Mouse (Mus musculus): ENCODE data around the gene Smim7. TPM values are rescaled to one million over a fixed set of nuclear protein-coding genes. Genes with fewer than 3 reads are reported as not detected.

Gene Smim7
- polyA plus RNA-seq (2015; fragmentation: Nextera tagmentation; extraction: Ambion mirVana) = 106 and 112 TPM in 2 replicates

DNA sequence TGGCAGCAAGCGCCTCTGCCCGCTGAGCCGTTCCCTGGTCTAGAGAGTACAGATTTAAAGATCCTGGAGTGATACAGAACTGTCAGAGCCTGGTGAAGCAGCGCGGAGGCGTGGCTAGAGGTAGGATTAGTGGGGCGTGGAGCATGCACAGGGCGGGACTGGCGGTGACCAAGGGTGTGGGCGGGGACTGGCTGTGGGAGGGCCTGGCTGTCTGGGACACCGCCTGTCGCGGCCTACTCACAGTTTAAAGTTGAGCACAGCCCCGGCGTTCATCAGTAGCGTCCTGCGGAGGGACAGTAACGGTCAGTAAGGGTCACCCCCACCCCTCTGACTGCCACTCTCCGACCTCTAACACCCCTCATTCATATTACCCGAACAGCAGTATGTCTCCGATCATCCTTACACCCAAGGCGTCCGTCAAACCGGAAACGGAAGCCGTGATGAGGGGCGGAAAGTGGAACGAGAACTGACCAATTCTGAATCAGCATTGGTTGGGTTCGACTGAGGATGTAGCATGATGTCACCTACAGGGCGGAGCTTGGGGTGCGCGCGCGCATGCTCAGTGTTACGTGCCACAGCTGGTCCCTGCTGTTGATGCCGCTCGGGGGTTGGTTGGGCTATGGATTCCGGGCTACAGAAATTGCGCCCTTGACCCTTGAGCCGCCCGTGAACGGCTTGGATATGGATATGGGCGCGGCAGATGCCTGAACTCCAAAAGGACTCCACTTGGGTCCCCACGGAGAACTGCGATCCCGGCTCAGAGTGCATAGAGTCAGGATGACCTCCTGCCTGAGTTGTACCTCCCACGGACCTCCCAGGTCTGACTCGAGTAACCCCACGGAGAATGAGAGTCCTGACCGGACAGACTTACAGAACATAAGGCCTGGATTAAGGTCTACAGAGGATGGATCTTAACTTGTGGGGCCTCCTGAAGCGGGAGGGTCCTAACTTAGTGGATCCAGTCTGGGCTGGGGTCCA, at the start of gene Smim7:
Gene Smim7, minus strand, starts transcription at position 456 of the 978 bp plus-strand sequence.
- no peaks in the 10 kb centered on the region for H3K27me3 ChIP-seq (replicated peaks; ENCODE audit: control insufficient read depth, insufficient read depth, low read length)
- under 1% methylated on average over 52 of the region's 52 CpGs for WGBS
- H3K9me3 ChIP-seq (ENCODE audit: control insufficient read depth) = no peaks in the 10 kb centered on the region
- peak; percentile 98 for ATAC-seq
- H3K4me2 ChIP-seq (replicated peaks; ENCODE audit: low read depth) = peak within 1 kb of the TSS; percentile 95
- H3K9ac ChIP-seq (ENCODE audit: low read depth, low read length) = peak within 1 kb of the TSS; percentile 52
- TF ChIP-seq CTCF (IDR thresholded peaks at IDR 0.05; ENCODE audit: low read depth) = no peak
- H3K4me1 ChIP-seq (replicated peaks; ENCODE audit: control insufficient read depth, insufficient read depth, low read length) = 0 out of 2 replicates have a peak, but pooled peaks cover 4% of the 10 kb centered on the region
- H3K36me3 ChIP-seq (ENCODE audit: control insufficient read depth, insufficient read depth) = peaks cover 32% of the 10 kb centered on the region
- peak within 1 kb of the TSS; percentile 71 for H3K4me3 ChIP-seq (ENCODE audit: low read depth, low read length)
- peak within 1 kb of the TSS; percentile 90 for H3K27ac ChIP-seq (ENCODE audit: low read depth, low read length)

DNA sequence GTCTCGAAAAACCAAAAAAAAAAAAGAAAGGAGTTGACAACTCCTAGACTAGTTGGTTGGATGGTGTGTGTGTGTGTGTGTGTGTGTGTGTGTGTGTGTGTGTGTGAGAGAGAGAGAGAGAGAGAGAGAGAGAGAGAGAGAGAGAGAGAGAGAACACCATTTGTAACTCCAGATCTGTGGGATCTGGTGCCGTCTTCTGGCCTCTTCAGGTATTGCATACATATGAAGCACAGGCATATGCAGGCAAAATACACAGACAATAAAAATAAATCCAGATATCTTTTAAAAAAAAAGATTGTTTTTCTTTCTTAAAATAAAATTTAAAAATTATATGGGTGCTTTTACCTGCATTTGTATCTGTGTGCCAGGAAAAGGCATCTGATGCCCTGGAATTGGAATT, 19.3 kb upstream of the Smim7 start:
- 55% methylated on average over 2 of the region's 2 CpGs for WGBS
- ATAC-seq = no peak
- peak; percentile 70 for TF ChIP-seq CTCF (IDR thresholded peaks at IDR 0.05; ENCODE audit: low read depth)
- H3K9ac ChIP-seq (ENCODE audit: low read depth, low read length) = no peak overlapping the region
- H3K27me3 ChIP-seq (replicated peaks; ENCODE audit: control insufficient read depth, insufficient read depth, low read length) = no peaks in the 10 kb centered on the region
- H3K9me3 ChIP-seq (ENCODE audit: control insufficient read depth) = no peaks in the 10 kb centered on the region
- H3K4me2 ChIP-seq (replicated peaks; ENCODE audit: low read depth) = no peak overlapping the region
- no peak overlapping the region for H3K27ac ChIP-seq (ENCODE audit: low read depth, low read length)
- H3K4me3 ChIP-seq (ENCODE audit: low read depth, low read length) = no peak overlapping the region
- no peaks in the 10 kb centered on the region for H3K36me3 ChIP-seq (ENCODE audit: control insufficient read depth, insufficient read depth)
- no peaks in the 10 kb centered on the region for H3K4me1 ChIP-seq (replicated peaks; ENCODE audit: control insufficient read depth, insufficient read depth, low read length)

DNA sequence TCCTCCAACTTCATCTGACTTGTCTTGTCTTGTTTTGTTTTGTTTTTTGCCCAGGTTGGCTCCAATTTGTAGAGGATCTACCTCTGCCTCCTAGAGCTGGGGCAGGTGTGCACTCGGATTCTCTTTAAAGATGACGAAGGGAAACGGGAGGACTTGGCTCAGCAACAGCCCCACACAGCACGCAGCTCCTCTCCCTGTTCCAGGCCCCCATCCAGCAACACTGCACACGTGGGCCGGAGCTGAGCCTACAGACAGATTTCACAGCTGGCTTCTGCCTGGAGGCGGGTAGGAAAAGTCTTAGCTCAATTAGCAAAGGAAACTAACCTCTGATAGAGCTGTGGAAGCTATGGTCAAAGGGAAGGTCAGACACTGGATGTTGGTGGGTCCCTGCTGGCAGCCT, 18.4 kb upstream of the Smim7 start:
- H3K4me2 ChIP-seq (replicated peaks; ENCODE audit: low read depth) = no peak overlapping the region
- 76% methylated on average over 7 of the region's 7 CpGs for WGBS
- no peak for TF ChIP-seq CTCF (IDR thresholded peaks at IDR 0.05; ENCODE audit: low read depth)

DNA sequence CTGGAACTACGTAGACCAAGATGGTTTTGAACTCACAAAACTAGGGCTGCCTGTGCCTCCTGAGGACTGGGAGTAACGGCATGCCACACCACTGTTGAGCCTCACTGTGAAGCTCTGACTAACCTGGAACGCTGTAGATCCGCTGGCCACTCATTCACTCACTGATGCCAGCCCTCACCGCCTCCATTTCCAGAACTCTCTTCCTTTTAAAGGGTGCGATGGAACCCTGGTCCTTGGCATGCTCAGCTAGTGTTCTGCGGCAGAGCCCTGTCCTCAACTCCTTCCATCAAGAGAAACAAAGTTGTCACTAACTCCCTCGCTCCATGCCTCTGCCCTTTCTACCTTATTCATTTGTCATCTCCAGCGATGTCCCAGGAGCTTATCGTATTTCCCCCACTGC, 18.0 kb upstream of the Smim7 start:
- Histone ChIP-seq H3K27ac (ENCODE audit: low read depth, low read length) (no peak overlapping the region), H3K4me1 (replicated peaks; ENCODE audit: control insufficient read depth, insufficient read depth, low read length) (no peaks in the 10 kb centered on the region), H3K4me3 (ENCODE audit: low read depth, low read length) (no peak overlapping the region), H3K36me3 (ENCODE audit: control insufficient read depth, insufficient read depth) (no peaks in the 10 kb centered on the region), H3K4me2 (replicated peaks; ENCODE audit: low read depth) (no peak overlapping the region), H3K9me3 (ENCODE audit: control insufficient read depth) (no peaks in the 10 kb centered on the region), H3K27me3 (replicated peaks; ENCODE audit: control insufficient read depth, insufficient read depth, low read length) (no peaks in the 10 kb centered on the region), H3K9ac (ENCODE audit: low read depth, low read length) (no peak overlapping the region)
- TF ChIP-seq CTCF (IDR thresholded peaks at IDR 0.05; ENCODE audit: low read depth) = no peak
- no peak for ATAC-seq
- 88% methylated on average over 10 of the region's 10 CpGs for WGBS

More for the DNA sequence above, 18.4 kb upstream of the Smim7 start:
- no peak overlapping the region for H3K9ac ChIP-seq (ENCODE audit: low read depth, low read length)
- H3K9me3 ChIP-seq (ENCODE audit: control insufficient read depth) = no peaks in the 10 kb centered on the region
- no peaks in the 10 kb centered on the region for H3K4me1 ChIP-seq (replicated peaks; ENCODE audit: control insufficient read depth, insufficient read depth, low read length)
- H3K27ac ChIP-seq (ENCODE audit: low read depth, low read length) = no peak overlapping the region
- ATAC-seq = no peak
- no peaks in the 10 kb centered on the region for H3K36me3 ChIP-seq (ENCODE audit: control insufficient read depth, insufficient read depth)
- no peaks in the 10 kb centered on the region for H3K27me3 ChIP-seq (replicated peaks; ENCODE audit: control insufficient read depth, insufficient read depth, low read length)
- H3K4me3 ChIP-seq (ENCODE audit: low read depth, low read length) = no peak overlapping the region

DNA sequence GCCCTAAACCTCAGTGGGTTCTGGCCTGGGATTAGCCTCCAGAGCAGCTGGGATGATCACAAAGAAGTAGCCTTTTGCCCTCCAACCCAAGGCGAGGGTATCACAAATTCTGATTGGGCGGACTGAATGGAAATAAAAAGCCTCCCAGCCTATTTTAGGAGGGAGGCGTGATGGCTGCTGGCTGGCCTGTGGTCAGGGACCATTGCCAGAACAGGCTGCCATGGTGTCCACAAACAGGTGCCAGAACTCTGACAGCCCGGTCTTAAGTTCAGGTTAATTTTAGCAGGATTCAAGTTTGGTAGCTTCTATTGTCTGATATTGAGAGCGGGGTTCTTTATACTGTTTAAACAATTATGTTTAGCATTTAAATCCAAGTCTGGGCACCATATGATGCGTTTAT, 16.9 kb upstream of the Smim7 start:
- no peak overlapping the region for H3K4me3 ChIP-seq (ENCODE audit: low read depth, low read length)
- no peaks in the 10 kb centered on the region for H3K27me3 ChIP-seq (replicated peaks; ENCODE audit: control insufficient read depth, insufficient read depth, low read length)
- H3K27ac ChIP-seq (ENCODE audit: low read depth, low read length) = no peak overlapping the region
- no peaks in the 10 kb centered on the region for H3K9me3 ChIP-seq (ENCODE audit: control insufficient read depth)
- no peak for TF ChIP-seq CTCF (IDR thresholded peaks at IDR 0.05; ENCODE audit: low read depth)
- no peaks in the 10 kb centered on the region for H3K36me3 ChIP-seq (ENCODE audit: control insufficient read depth, insufficient read depth)
- 75% methylated on average over 6 of the region's 6 CpGs for WGBS
- ATAC-seq = no peak
- no peak overlapping the region for H3K4me2 ChIP-seq (replicated peaks; ENCODE audit: low read depth)
- H3K9ac ChIP-seq (ENCODE audit: low read depth, low read length) = no peak overlapping the region
- no peaks in the 10 kb centered on the region for H3K4me1 ChIP-seq (replicated peaks; ENCODE audit: control insufficient read depth, insufficient read depth, low read length)

DNA sequence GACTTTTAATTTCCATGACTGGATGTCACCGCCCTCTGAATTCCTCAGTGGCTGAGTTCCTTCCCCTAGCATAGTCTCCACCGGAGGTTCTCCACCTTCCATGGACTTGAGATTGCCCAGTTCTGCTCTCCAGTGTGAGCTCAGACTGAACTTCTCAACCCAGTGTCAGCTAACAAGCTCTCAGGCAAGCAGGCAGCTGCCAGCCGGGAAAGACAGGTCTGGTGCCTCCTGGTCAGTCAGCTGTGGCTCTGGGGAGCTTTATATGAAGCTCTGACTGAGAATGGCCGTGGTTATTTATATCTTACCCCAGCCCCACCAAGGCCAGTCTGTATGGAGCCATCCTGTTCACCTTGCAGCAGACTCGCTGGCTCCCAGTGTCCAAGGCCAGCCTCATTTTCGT, 13.5 kb upstream of the Smim7 start:
- 68% methylated on average over 6 of the region's 6 CpGs for WGBS

More for the DNA sequence above, 13.5 kb upstream of the Smim7 start:
- no peak for ATAC-seq
- no peaks in the 10 kb centered on the region for H3K9me3 ChIP-seq (ENCODE audit: control insufficient read depth)
- H3K4me3 ChIP-seq (ENCODE audit: low read depth, low read length) = no peak overlapping the region
- TF ChIP-seq CTCF (IDR thresholded peaks at IDR 0.05; ENCODE audit: low read depth) = no peak
- no peak overlapping the region for H3K9ac ChIP-seq (ENCODE audit: low read depth, low read length)
- no peaks in the 10 kb centered on the region for H3K27me3 ChIP-seq (replicated peaks; ENCODE audit: control insufficient read depth, insufficient read depth, low read length)
- no peaks in the 10 kb centered on the region for H3K4me1 ChIP-seq (replicated peaks; ENCODE audit: control insufficient read depth, insufficient read depth, low read length)
- no peaks in the 10 kb centered on the region for H3K36me3 ChIP-seq (ENCODE audit: control insufficient read depth, insufficient read depth)
- no peak overlapping the region for H3K4me2 ChIP-seq (replicated peaks; ENCODE audit: low read depth)
- no peak overlapping the region for H3K27ac ChIP-seq (ENCODE audit: low read depth, low read length)

Measured in intestine, postnatal 0 days (tissue).